Mouse (Mus musculus): ENCODE data around the gene Fam173b.
"Not testable (repeated sequence)": the region's sequence is repeated elsewhere in the genome, so short reads cannot be mapped to it uniquely, and the experiment has no call there.

Gene Fam173b

GRCm38 (mm10) chr15:31601646-31602374, at the start of gene Fam173b, which contains the start of gene Cct5:
Gene Fam173b (plus strand): TSS chr15:31601852.
Gene Cct5 (minus strand): TSS chr15:31601804.
- peak; percentile 96 for DNase-seq (ENCODE audit: low read depth, low spot score)

DNA sequence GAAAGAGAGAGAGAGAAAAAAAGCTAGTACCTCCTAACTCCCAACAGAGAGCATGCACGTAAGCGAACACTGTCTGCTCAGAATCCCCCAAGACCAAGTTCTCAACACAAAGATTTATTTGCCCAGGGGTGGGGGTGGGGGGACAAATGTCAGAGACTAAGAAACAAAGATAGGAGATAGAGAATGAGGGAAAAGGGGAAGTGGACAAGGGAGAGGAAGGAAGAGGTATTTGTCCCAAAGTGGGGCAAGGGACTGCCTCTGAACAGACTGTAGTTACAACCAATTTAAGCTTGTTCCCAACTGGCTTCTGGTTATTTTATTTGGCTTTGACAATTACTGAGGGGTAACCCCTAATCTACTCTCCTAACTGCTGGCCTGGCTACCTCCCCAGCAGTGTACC, 46.8 kb upstream of the Fam173b start:
- no peak for DNase-seq (ENCODE audit: low read depth, low spot score)

DNA sequence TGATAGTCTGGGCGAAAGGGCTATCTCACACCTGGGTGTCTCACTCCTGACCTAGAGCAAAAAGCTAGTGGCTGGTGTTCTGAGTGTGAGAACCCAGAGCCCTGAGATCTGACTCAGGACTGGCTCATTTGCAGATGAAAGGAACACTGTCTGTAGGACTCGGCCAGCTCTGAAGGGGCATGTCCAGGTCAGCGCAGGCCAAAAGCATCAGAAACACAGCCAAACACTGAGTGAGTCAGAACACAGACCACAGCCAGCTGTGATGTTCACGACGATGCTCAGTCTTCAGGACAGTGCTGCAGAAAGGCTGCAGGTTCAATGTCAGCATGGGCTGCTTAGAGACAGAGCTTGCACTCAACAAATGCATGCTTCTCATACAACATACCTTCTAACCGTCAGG, 40.3 kb upstream of the Fam173b start:
- no peak for DNase-seq (ENCODE audit: low read depth, low spot score)

DNA sequence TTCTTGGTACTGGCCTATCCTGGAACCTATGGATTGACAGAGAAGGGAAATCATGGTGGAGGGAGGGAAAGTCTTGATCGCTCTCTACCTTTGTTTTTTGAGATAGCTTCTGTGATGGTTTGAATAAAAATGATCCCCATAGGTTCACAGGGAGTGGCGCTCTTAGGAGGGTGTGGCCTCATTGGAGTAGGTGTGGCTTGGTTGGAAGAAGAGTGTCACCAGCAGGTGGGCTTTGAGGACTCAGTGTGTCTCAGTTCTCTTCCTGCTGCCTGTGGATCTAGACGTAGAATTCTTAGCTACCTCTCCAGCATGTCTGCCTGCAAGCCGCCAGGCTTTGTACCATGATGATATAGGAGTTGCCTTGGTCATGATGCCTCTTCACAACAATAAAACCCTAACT, 39.7 kb upstream of the Fam173b start:
- no peak for DNase-seq (ENCODE audit: low read depth, low spot score)

DNA sequence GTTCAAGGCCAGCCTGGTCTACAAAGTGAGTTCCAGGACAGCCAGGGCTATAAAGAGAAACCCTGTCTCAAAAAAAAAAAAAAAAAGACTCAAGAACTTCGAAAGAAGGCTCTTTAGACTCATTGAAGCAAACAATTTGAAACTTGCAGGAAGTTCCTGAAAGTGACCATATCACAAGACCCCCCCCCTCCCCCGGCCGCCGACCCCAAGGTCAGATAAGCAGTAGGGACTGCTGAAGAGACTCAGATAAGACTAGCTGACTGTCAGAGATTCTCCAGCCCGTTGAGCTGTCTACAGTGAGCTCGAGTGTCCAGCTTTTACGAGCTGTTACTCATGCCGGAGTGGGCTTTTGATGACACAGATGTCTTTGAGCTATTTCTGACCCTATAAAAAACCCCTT, 38.8 kb upstream of the Fam173b start:
- DNase-seq (ENCODE audit: low read depth, low spot score): no peak

GRCm38 (mm10) chr15:31563577-31564546, 37.8 kb upstream of the Fam173b start:
- DNase-seq (ENCODE audit: low read depth, low spot score): no peak

DNA sequence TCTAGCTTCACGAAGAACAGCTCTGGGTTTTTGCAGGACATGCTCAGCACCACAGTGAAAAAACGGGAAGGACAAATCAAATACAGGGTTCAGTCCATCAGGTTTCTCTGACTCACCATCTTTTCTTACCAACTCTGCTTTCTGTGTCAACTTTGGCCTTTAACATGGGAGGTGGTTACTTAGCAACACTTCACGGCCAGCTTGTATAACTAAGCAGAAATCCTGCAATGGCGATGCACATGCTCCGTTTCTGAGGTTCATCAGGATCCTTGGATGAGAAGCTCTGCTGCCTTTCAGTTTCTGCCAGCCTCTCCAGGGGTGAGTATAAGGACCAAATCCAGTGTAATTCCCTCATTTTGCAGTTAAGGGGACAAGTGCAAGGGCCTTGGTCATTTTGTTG, 36.5 kb upstream of the Fam173b start, which contains the start of gene Cmbl:
Cmbl (plus strand) TSS at position 206 of the 400 bp plus-strand sequence.
- DNase-seq (ENCODE audit: low read depth, low spot score): no peak

GRCm38 (mm10) chr15:31565786-31566185, 35.9 kb upstream of the Fam173b start:
- DNase-seq (ENCODE audit: low read depth, low spot score): no peak

DNA sequence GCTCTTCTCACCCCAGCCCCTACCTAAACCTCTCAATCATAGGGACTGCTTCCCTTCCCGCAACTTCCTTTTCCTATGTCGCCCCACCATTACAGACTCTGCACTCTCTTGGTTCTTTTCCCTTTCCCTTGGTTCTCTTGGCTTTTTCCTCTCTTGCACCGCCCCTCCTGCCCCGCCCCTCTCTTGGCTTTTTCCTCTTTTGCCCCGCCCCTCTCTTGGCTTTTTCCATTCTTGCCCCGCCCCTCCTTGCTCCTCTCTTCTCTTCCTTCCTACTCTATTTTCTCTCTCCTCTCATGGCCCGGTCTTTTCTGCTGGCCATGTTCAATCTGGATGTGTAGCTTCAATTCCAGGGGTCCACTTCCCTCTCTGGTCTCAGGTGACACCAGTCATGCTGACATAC, 34.2 kb upstream of the Fam173b start:
- DNase-seq (ENCODE audit: low read depth, low spot score): no peak

- no peak for DNase-seq (ENCODE audit: low read depth, low spot score)
These were observed 33.1 kb upstream of the Fam173b start for GRCm38 (mm10) chr15:31568581-31568996.

DNA sequence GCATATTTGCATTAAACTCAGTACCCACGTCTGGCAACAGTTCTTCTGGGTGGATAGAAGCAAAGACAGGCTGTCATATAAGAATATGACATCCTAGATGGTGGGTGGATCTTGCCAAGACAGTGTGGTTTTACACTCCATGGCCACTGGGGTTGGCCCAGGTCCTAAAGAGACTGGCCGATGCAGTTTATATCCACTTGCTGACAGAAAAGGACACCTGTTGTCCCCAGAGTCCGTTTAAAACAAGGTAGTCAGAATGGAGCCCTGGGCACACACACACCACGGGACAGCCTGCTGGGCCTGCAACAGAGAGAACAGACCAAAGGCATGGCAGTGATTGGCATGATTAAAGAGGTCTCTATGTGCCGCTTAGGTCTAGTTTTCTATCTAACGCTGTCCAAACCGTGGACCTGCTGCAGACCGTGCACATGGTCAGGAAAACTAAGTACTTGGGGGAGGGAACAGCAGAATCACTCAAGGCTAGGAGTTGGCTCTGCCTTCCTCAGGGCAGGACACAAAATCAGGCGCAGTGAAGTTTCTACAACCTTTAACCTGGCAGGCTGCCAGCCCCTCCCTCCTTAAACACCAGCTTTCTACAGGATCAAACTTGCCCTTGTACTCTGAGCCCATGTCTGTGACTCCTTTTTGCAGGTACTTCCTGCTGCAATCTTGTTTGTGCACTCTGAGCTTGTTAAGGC, 32.2 kb upstream of the Fam173b start:
- DNase-seq (ENCODE audit: low read depth, low spot score): no peak

- DNase-seq (ENCODE audit: low read depth, low spot score): no peak
These were observed 30.7 kb upstream of the Fam173b start for GRCm38 (mm10) chr15:31570959-31571358.

GRCm38 (mm10) chr15:31571906-31572722, 29.5 kb upstream of the Fam173b start:
- no peak for DNase-seq (ENCODE audit: low read depth, low spot score)

DNA sequence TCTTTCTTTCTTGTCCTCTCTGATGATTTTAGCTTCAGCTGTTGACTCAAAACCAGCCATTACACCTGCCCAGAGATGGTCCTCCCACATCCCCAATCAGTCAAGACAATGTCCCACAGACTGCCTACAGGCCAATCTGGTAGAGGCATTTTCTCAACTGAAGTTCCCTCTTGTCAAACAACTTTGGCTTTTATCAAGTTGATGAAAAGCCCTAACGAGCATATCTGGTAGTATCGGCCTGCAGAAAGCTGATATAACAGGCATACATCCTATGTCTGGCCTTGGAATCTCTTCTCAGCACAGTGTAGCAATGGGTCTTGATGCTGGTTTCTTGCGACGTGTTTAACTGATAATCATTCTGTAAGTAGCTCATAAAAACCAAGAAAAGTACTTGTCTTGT, 28.4 kb upstream of the Fam173b start:
- DNase-seq (ENCODE audit: low read depth, low spot score): no peak

DNA sequence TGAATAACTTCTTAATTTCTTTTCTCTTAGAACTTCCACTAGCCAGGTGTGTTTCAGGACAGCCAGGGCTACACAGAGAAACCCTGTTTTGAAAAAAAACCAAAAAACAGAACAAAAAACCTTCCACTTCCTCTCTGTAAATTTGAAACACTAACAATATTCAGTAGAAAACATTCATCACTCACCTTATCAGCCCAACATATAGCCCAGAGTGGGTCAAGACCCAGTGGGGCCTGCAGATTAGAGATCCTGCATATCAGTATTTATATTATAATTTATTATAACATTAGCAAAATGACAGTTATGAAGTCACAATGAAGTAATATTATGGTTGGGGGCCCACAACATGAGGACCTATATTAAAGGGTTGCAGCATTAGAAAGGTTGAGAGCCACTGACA, 28.0 kb upstream of the Fam173b start:
- no peak for DNase-seq (ENCODE audit: low read depth, low spot score)

DNA sequence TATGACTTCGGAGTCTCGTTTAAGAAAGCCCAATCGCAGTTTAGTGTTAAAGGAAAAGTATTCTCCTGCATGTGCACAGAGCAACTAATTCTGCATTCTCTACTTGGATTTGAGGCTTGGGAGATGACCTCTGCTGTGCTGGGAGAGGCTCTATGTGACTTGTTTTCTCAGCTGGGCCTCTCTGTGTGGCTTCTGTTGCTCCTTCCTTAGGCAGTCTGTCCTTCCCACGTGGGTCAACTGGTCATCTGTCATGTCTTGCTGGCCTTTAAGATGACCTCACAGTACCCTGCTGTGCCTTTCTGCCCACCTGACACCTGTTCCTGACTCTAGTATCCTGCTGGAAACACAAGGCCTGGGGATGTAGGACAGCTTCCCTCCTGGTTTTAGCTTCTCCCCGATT, 25.6 kb upstream of the Fam173b start:
- no peak for DNase-seq (ENCODE audit: low read depth, low spot score)

GRCm38 (mm10) chr15:31581086-31581485, 20.6 kb upstream of the Fam173b start:
- DNase-seq (ENCODE audit: low read depth, low spot score): not testable (repeated sequence)

DNA sequence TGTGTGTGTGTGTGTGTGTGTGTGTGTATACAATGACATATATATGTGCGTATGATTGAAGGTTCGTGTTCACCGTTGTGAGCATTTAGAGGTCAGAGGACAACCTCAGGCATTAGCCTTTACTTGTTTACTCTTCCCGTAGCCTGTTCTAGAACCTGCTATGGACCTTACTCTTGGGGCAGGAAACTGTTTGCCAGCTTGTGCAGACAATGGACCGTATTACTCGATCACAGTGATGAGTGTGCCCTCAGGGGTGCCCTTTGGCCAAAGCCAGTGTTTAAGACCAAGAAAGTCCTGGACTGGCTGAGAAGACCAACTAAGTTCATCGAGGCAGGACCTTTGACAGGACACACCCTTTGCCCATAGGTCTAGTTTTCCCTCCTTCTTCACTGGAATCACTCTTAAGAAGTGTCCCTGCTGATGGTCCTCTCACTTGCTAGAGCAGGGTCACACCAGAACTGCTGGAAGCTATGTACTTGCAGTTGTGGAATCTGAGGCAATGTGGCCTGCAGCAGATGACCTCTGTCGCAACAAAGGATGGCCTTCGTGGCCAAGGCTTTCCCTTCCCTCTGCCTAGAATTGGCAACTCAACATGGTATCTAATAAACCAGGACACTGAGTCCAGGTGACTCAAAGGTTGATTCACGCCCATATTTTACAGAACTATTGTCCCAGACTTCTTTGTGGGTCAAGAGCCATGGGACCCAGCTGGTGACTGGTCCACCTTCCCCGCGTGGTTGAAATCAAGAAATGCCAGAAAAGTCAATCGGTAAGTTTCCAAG, 18.2 kb upstream of the Fam173b start:
- no peak for DNase-seq (ENCODE audit: low read depth, low spot score)

- no peak for DNase-seq (ENCODE audit: low read depth, low spot score)
These were observed 16.4 kb upstream of the Fam173b start for GRCm38 (mm10) chr15:31585238-31585637.

GRCm38 (mm10) chr15:31586088-31586487, 15.6 kb upstream of the Fam173b start:
- no peak for DNase-seq (ENCODE audit: low read depth, low spot score)

Data from brain, embryonic 18.5 days (tissue).